ENCODE assay signal across 25 mouse cellular contexts in the genomic region with DNA sequence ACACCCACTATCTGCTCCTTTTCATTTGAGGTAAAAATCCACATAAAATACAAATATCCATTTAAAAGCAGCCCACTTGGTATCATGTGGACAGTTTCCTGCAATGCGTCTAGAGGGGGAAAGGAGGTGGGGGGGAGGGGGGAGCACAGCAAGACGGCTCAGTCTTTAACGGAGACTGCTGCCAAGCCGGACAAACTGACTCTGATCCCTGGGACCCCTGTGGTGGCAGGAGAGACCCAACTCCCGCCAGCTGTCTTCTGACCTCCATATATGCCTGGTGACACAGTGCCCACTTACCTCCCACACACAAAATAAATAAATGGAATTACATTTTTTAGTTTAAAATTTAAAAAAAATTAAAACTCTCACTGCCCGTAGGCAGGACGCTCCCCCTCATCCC. TPM values are rescaled to one million over a fixed set of nuclear protein-coding genes. Genes with fewer than 3 reads are reported as not detected.
DNase-seq lines count a peak whose midpoint lies in the region; ATAC-seq and TF ChIP-seq lines count a peak whose summit lies in the region.
"Had no signal": no experiment of that assay in that cellular context is flagged by ENCODE, and none has a peak within 500 bp of the region (broad histone marks: within the 10 kb centered on the region; RNA-seq: fewer than 3 reads in every experiment).

No protein-coding gene starts in this region.

- peaks cover 7% of the 10 kb centered on the region for H3K36me3 ChIP-seq in kidney, embryonic 15.5 days
- H3K36me3 ChIP-seq in kidney, adult 2 months (ENCODE audit: control insufficient read depth, insufficient read depth, low read length), result no peaks in the 10 kb centered on the region
- H3K36me3 ChIP-seq in liver, embryonic 13.5 days, result peaks cover 4% of the 10 kb centered on the region; the same call in 1 of the 2 replicates
- H3K36me3 ChIP-seq in liver, embryonic 12.5 days, result peaks cover 8% of the 10 kb centered on the region; the same call in 1 of the 2 replicates

- no peak for TF ChIP-seq POLR2A in cerebellum, adult 2 months (IDR thresholded peaks at IDR 0.05; ENCODE audit: borderline replicate concordance, insufficient read depth, low read length)
- no peak for TF ChIP-seq POLR2A in kidney, adult 2 months (IDR thresholded peaks at IDR 0.05; ENCODE audit: low read depth, low read length)

- TF ChIP-seq CTCF in cerebellum, adult 2 months (IDR thresholded peaks at IDR 0.05; ENCODE audit: borderline replicate concordance, insufficient read depth, low read depth, low read length), result no peak
- TF ChIP-seq CTCF in kidney, adult 2 months (conservative IDR thresholded peaks at IDR 0.05; ENCODE audit: insufficient read depth, insufficient read length, low read depth, low read length), result no peak

- peak overlapping the region; percentile 6; the same call in 1 of the 2 replicates for H3K9ac ChIP-seq in kidney, embryonic 15.5 days
- H3K9ac ChIP-seq in liver, embryonic 13.5 days, result peak overlapping the region; percentile 33; the same call in 1 of the 2 replicates
- H3K9ac ChIP-seq in liver, embryonic 12.5 days, result no peak overlapping the region

- H3K27ac ChIP-seq in cerebellum, adult 2 months (ENCODE audit: insufficient read depth, low read length), result no peak overlapping the region
- no peak overlapping the region for H3K27ac ChIP-seq in kidney, embryonic 15.5 days
- no peak overlapping the region for H3K27ac ChIP-seq in kidney, adult 2 months (ENCODE audit: insufficient read depth, low read depth, low read length)
- H3K27ac ChIP-seq in liver, embryonic 13.5 days, result no peak overlapping the region
- no peak overlapping the region; the same call in 1 of the 2 replicates for H3K27ac ChIP-seq in liver, embryonic 12.5 days

- WGBS in cerebellum, adult 2 months, result 56% methylated on average over 7 of the region's 7 CpGs
- 75% methylated on average over 7 of the region's 7 CpGs for WGBS in kidney, embryonic 15.5 days
- 76% methylated on average over 7 of the region's 7 CpGs for WGBS in kidney, adult 2 months
- WGBS in liver, embryonic 13.5 days (ENCODE audit: insufficient replicate concordance), result 82% methylated on average over 7 of the region's 7 CpGs
- WGBS in liver, embryonic 12.5 days (ENCODE audit: insufficient replicate concordance), result 74% methylated on average over 7 of the region's 7 CpGs

- intact Hi-C loops in left cerebral cortex, postnatal 4 days (cut with DNase I), result loop anchor here (5.0 kb wide), 1 partner anchor 91 kb away; a partner anchor contains a TSS

- no peak overlapping the region for H3K4me2 ChIP-seq in kidney, embryonic 15.5 days
- no peak overlapping the region for H3K4me2 ChIP-seq in liver, embryonic 13.5 days
- H3K4me2 ChIP-seq in liver, embryonic 12.5 days, result no peak overlapping the region

- peak; percentile 64 to 67 for DNase-seq in cerebellum, postnatal 10 days
- DNase-seq in cerebellum, adult 2 months, result no peak
- DNase-seq in kidney, adult 2 months, result no peak
- peak; percentile 55 for DNase-seq in left cerebral cortex, postnatal 4 days
- DNase-seq in left cerebral cortex, adult 11 months (ENCODE audit: low spot score), result no peak
- no peak for DNase-seq in liver, embryonic 13.5 days
- DNase-seq: adrenal gland, adult 2 months; adrenal gland, adult 8-10 months; adrenal gland, postnatal 10 days; adrenal gland, postnatal 14 days; adrenal gland, postnatal 25 days; adrenal gland, postnatal 36 days; B cell, adult 2 months; cerebellum, adult 11 months; cerebellum, adult 11-12 months had no signal

- H3K27me3 ChIP-seq in cerebellum, adult 2 months (ENCODE audit: control insufficient read depth, insufficient read depth, low read length), result no peaks in the 10 kb centered on the region
- H3K27me3 ChIP-seq in kidney, embryonic 15.5 days, result no peaks in the 10 kb centered on the region
- H3K27me3 ChIP-seq in kidney, adult 2 months (replicated peaks; ENCODE audit: control insufficient read depth, insufficient read depth, low read length), result no peaks in the 10 kb centered on the region
- no peaks in the 10 kb centered on the region for H3K27me3 ChIP-seq in liver, embryonic 13.5 days
- H3K27me3 ChIP-seq in liver, embryonic 12.5 days (replicated peaks), result no peaks in the 10 kb centered on the region
- H3K27me3 ChIP-seq: Patski had no signal

- no peak overlapping the region for H3K4me3 ChIP-seq in cerebellum, adult 2 months (replicated peaks; ENCODE audit: insufficient read depth, low read depth, low read length)
- no peak overlapping the region for H3K4me3 ChIP-seq in kidney, embryonic 15.5 days (replicated peaks)
- H3K4me3 ChIP-seq in kidney, adult 2 months (ENCODE audit: insufficient read depth, low read depth, low read length), result no peak overlapping the region
- H3K4me3 ChIP-seq in liver, embryonic 13.5 days (replicated peaks), result no peak overlapping the region
- no peak overlapping the region for H3K4me3 ChIP-seq in liver, embryonic 12.5 days

- no peaks in the 10 kb centered on the region for H3K9me3 ChIP-seq in kidney, embryonic 15.5 days (replicated peaks)
- H3K9me3 ChIP-seq in liver, embryonic 13.5 days (replicated peaks), result no peaks in the 10 kb centered on the region
- H3K9me3 ChIP-seq in liver, embryonic 12.5 days (replicated peaks), result no peaks in the 10 kb centered on the region
- H3K9me3 ChIP-seq: G1E had no signal

- no peak for ATAC-seq in kidney, embryonic 15.5 days (replicated peaks; ENCODE audit: low FRiP score)
- no peak for ATAC-seq in liver, embryonic 13.5 days (ENCODE audit: low read depth)
- no peak for ATAC-seq in liver, embryonic 12.5 days
- ATAC-seq: activated CD4-positive, CD25-positive, alpha-beta regulatory T cell, adult 4 months; CD4-positive, CD25-positive, alpha-beta regulatory T cell, adult 4 months; Patski had no signal

- peaks cover 8% of the 10 kb centered on the region; the same call in 1 of the 2 replicates for H3K4me1 ChIP-seq in cerebellum, adult 2 months (ENCODE audit: control insufficient read depth, insufficient read depth, low read length)
- H3K4me1 ChIP-seq in kidney, embryonic 15.5 days, result peaks cover 15% of the 10 kb centered on the region
- H3K4me1 ChIP-seq in kidney, adult 2 months (ENCODE audit: control insufficient read depth, insufficient read depth, low read length), result peaks cover 5% of the 10 kb centered on the region
- peaks cover 54% of the 10 kb centered on the region for H3K4me1 ChIP-seq in liver, embryonic 13.5 days (replicated peaks)
- H3K4me1 ChIP-seq in liver, embryonic 12.5 days, result peaks cover 55% of the 10 kb centered on the region

RNA-seq across cellular contexts. Expression of a gene that starts 8.9 kb away (rescaled TPM):
- polyA plus RNA-seq in cerebellum, adult 2 months (2012; rRNA removed), result 43.7 and 47.3 TPM in 2 replicates
- polyA plus RNA-seq in kidney, embryonic 15.5 days (2015; fragmentation: Nextera tagmentation; extraction: Ambion mirVana), result 15.3 and 16.1 TPM in 2 replicates
- polyA plus RNA-seq in kidney, adult 2 months (2012; rRNA removed), result 25.2 and 32.1 TPM in 2 replicates
- total RNA-seq in left cerebral cortex, postnatal 4 days (2021), result 10 to 100 TPM; 22.7 to 26.0 TPM
- 5.7 and 6.5 TPM in 2 replicates for polyA plus RNA-seq in liver, embryonic 13.5 days (2015; fragmentation: Nextera tagmentation; extraction: Ambion mirVana)
- 7.3 and 8.4 TPM in 2 replicates for polyA plus RNA-seq in liver, embryonic 12.5 days (2016; fragmentation: Nextera tagmentation; extraction: Ambion mirVana)

RNA-seq across cellular contexts. Expression of a gene that starts 9.0 kb away (rescaled TPM):
- 24.1 and 25.4 TPM in 2 replicates for polyA plus RNA-seq in cerebellum, adult 2 months (2012; rRNA removed)
- 47.2 and 52.2 TPM in 2 replicates for polyA plus RNA-seq in kidney, embryonic 15.5 days (2015; fragmentation: Nextera tagmentation; extraction: Ambion mirVana)
- 29.3 and 31.6 TPM in 2 replicates for polyA plus RNA-seq in kidney, adult 2 months (2012; rRNA removed)
- 10 to 100 TPM; 52.0 to 55.4 TPM for total RNA-seq in left cerebral cortex, postnatal 4 days (2021)
- polyA plus RNA-seq in liver, embryonic 13.5 days (2015; fragmentation: Nextera tagmentation; extraction: Ambion mirVana), result 22.9 and 26.0 TPM in 2 replicates
- 35.0 and 36.3 TPM in 2 replicates for polyA plus RNA-seq in liver, embryonic 12.5 days (2016; fragmentation: Nextera tagmentation; extraction: Ambion mirVana)

RNA-seq across cellular contexts. Expression of a gene that starts 14.7 kb away (rescaled TPM):
- 1.8 and 2.0 TPM in 2 replicates for polyA plus RNA-seq in cerebellum, adult 2 months (2012; rRNA removed)
- polyA plus RNA-seq in kidney, embryonic 15.5 days (2015; fragmentation: Nextera tagmentation; extraction: Ambion mirVana), result 0.82 and 0.90 TPM in 2 replicates
- polyA plus RNA-seq in kidney, adult 2 months (2012; rRNA removed), result 2.1 and 2.5 TPM in 2 replicates
- under 1 TPM; 0.58 to 0.64 TPM for total RNA-seq in left cerebral cortex, postnatal 4 days (2021)
- 1.8 and 1.9 TPM in 2 replicates for polyA plus RNA-seq in liver, embryonic 13.5 days (2015; fragmentation: Nextera tagmentation; extraction: Ambion mirVana)
- polyA plus RNA-seq in liver, embryonic 12.5 days (2016; fragmentation: Nextera tagmentation; extraction: Ambion mirVana), result 2.0 and 2.1 TPM in 2 replicates
- total RNA-seq: ES-E14 had no signal

RNA-seq across cellular contexts. Expression of a gene that starts 15.0 kb away (rescaled TPM):
- polyA plus RNA-seq in cerebellum, adult 2 months (2012; rRNA removed), result 47.3 and 56.6 TPM in 2 replicates
- polyA plus RNA-seq in kidney, embryonic 15.5 days (2015; fragmentation: Nextera tagmentation; extraction: Ambion mirVana), result 32.9 and 36.0 TPM in 2 replicates
- 200 and 216 TPM in 2 replicates for polyA plus RNA-seq in kidney, adult 2 months (2012; rRNA removed)
- total RNA-seq in left cerebral cortex, postnatal 4 days (2021), result 10 to 100 TPM; 42.0 to 44.1 TPM
- polyA plus RNA-seq in liver, embryonic 13.5 days (2015; fragmentation: Nextera tagmentation; extraction: Ambion mirVana), result 21.4 and 22.7 TPM in 2 replicates
- 24.8 and 25.4 TPM in 2 replicates for polyA plus RNA-seq in liver, embryonic 12.5 days (2016; fragmentation: Nextera tagmentation; extraction: Ambion mirVana)

RNA-seq across cellular contexts. Expression of a gene that starts 30.5 kb away (rescaled TPM):
- 0.24 and 0.31 TPM in 2 replicates for polyA plus RNA-seq in cerebellum, adult 2 months (2012; rRNA removed)
- polyA plus RNA-seq in kidney, embryonic 15.5 days (2015; fragmentation: Nextera tagmentation; extraction: Ambion mirVana), result not detected in 2 replicates
- polyA plus RNA-seq in kidney, adult 2 months (2012; rRNA removed), result not detected in 2 replicates
- total RNA-seq in left cerebral cortex, postnatal 4 days (2021), result under 1 TPM in 1 of 2 experiments, not detected in 1; 0.40 TPM
- not detected in 2 replicates for polyA plus RNA-seq in liver, embryonic 13.5 days (2015; fragmentation: Nextera tagmentation; extraction: Ambion mirVana)
- polyA plus RNA-seq in liver, embryonic 12.5 days (2016; fragmentation: Nextera tagmentation; extraction: Ambion mirVana), result not detected in 2 replicates
- total RNA-seq: CH12.LX, ES-E14, G1E, MEL had no signal
- polyA plus RNA-seq: activated CD4-positive, CD25-positive, alpha-beta regulatory T cell, adult 4 months; adrenal gland, adult 2 months; C2C12; CD4-positive, CD25-positive, alpha-beta regulatory T cell, adult 4 months; G1E had no signal

Comparison
In these comparisons a context has a peak if more than half of its experiments do, and no peak if none do; other contexts are left out.
1. DNase-seq: peak in cerebellum, postnatal 10 days (2 of 2) and left cerebral cortex, postnatal 4 days (single experiment); none in cerebellum, adult 2 months (0 of 2), kidney, adult 2 months (single experiment), left cerebral cortex, adult 11 months (single experiment) and liver, embryonic 13.5 days (single experiment).